Mouse (Mus musculus) limb, embryonic 13.5 days (tissue): ENCODE results near the gene Tekt3. TPM values are rescaled to one million over a fixed set of nuclear protein-coding genes. Genes with fewer than 3 reads are reported as not detected.

ENCODE experiments used
- ATAC-seq: fragments of 200-750 bp; cut with Nextera tagmentation; 2 replicates; pipeline ENCODE4 v1.8.0; 2017; ENCODE audit warnings: low read depth, moderate number of reproducible peaks, moderate TSS enrichment; ENCODE audit not compliant: low FRiP score
- H3K27ac ChIP-seq: fragments of 300-500 bp; sonication (generic); 2 replicates; pipeline ENCODE4 v1.5.1; 2015; ENCODE audit warnings: inconsistent platforms, mild to moderate bottlenecking, moderate library complexity
- H3K27me3 ChIP-seq: fragments of 300-500 bp; sonication (generic); 2 replicates; pipeline ENCODE4 v1.6.1; 2015; ENCODE audit warnings: mild to moderate bottlenecking, inconsistent platforms
- H3K36me3 ChIP-seq: fragments of 300-500 bp; sonication (generic); 2 replicates; pipeline ENCODE4 v1.6.1; 2015; ENCODE audit warnings: inconsistent platforms, mild to moderate bottlenecking, moderate library complexity
- H3K4me1 ChIP-seq: fragments of 300-500 bp; sonication (generic); 2 replicates; pipeline ENCODE4 v1.6.1; 2015; ENCODE audit warnings: inconsistent platforms
- H3K4me2 ChIP-seq: fragments of 300-500 bp; sonication (generic); replicated peaks from 2 replicates; pipeline ENCODE4 v1.6.1; 2015; ENCODE audit warnings: inconsistent platforms, mild to moderate bottlenecking, moderate library complexity
- H3K4me3 ChIP-seq: fragments of 300-500 bp; sonication (generic); 2 replicates; pipeline ENCODE4 v1.5.1; 2015; ENCODE audit warnings: moderate library complexity, mild to moderate bottlenecking, inconsistent platforms
- H3K9ac ChIP-seq: fragments of 300-500 bp; sonication (generic); 2 replicates; pipeline ENCODE4 v1.6.1; 2015; ENCODE audit warnings: mild to moderate bottlenecking, inconsistent platforms
- H3K9me3 ChIP-seq: fragments of 300-500 bp; sonication (generic); 2 replicates; pipeline ENCODE4 v1.6.1; 2016; ENCODE audit warnings: inconsistent platforms
- WGBS: fragments of 180-500 bp; shearing (Covaris S2); methylation state at CpG from one replicate; pipeline ENCODE4 v1.1.7; 2015; 5-methylcytosine and 5-hydroxymethylcytosine counted together
- polyA plus RNA-seq: library from polyadenylated mRNA; unstranded; fragments of >200 nt; fragmentation: Nextera tagmentation; extraction: Ambion mirVana; gene quantifications from 2 replicates; pipeline ENCODE4 v1.2.1, GENCODE M21; 2015

Tekt3 gene
- polyA plus RNA-seq, 1 experiment from 2014 or later, result 0.37 TPM

GRCm38 (mm10) chr11:63084536-63084935 is 23.1 kb downstream of the Tekt3 start:
- H3K9me3 ChIP-seq, result peaks cover 10% of the 10 kb centered on the region
- no peak overlapping the region for H3K4me3 ChIP-seq
- no peak overlapping the region for H3K4me2 ChIP-seq
- no peak for ATAC-seq
- H3K27me3 ChIP-seq, result no peaks in the 10 kb centered on the region
- no peak overlapping the region for H3K9ac ChIP-seq
- 78% methylated on average over 3 of the region's 3 CpGs for WGBS
- H3K4me1 ChIP-seq, result no peaks in the 10 kb centered on the region
- peak overlapping the region; percentile 69 for H3K27ac ChIP-seq
- H3K36me3 ChIP-seq, result no peaks in the 10 kb centered on the region

GRCm38 (mm10) chr11:63088672-63089071 is 27.2 kb downstream of the Tekt3 start:
- WGBS, result 88% methylated on average over 6 of the region's 6 CpGs
- H3K27me3 ChIP-seq, result no peaks in the 10 kb centered on the region
- peaks cover 10% of the 10 kb centered on the region for H3K9me3 ChIP-seq
- H3K36me3 ChIP-seq, result no peaks in the 10 kb centered on the region
- H3K4me2 ChIP-seq, result no peak overlapping the region
- peaks cover 16% of the 10 kb centered on the region for H3K4me1 ChIP-seq
- H3K27ac ChIP-seq, result no peak overlapping the region
- ATAC-seq, result no peak
- no peak overlapping the region for H3K9ac ChIP-seq
- no peak overlapping the region for H3K4me3 ChIP-seq

- 38% methylated on average over 4 of the region's 4 CpGs for WGBS
- no peaks in the 10 kb centered on the region for H3K27me3 ChIP-seq
- H3K9me3 ChIP-seq, result 0 out of 2 replicates have a peak, but pooled peaks cover under 1% of the 10 kb centered on the region
- ATAC-seq, result no peak
- H3K4me1 ChIP-seq, result peaks cover 16% of the 10 kb centered on the region
- no peak overlapping the region for H3K4me2 ChIP-seq
- no peaks in the 10 kb centered on the region for H3K36me3 ChIP-seq
- H3K27ac ChIP-seq, result peak overlapping the region; percentile 33; the same call in 1 of the 2 replicates
- no peak overlapping the region for H3K9ac ChIP-seq
- no peak overlapping the region for H3K4me3 ChIP-seq
Measured at GRCm38 (mm10) chr11:63090210-63090609, 28.8 kb downstream of the Tekt3 start.

GRCm38 (mm10) chr11:63090986-63091385 is 29.5 kb downstream of the Tekt3 start:
- no peak overlapping the region for H3K4me2 ChIP-seq
- H3K27me3 ChIP-seq, result no peaks in the 10 kb centered on the region
- H3K4me1 ChIP-seq, result peaks cover 16% of the 10 kb centered on the region
- no peaks in the 10 kb centered on the region for H3K36me3 ChIP-seq
- no peak overlapping the region for H3K9ac ChIP-seq
- H3K4me3 ChIP-seq, result no peak overlapping the region
- ATAC-seq, result no peak
- 91% methylated on average over 6 of the region's 6 CpGs for WGBS
- H3K9me3 ChIP-seq, result no peaks in the 10 kb centered on the region
- no peak overlapping the region for H3K27ac ChIP-seq

GRCm38 (mm10) chr11:63092271-63092670 is 30.8 kb downstream of the Tekt3 start:
- 71% methylated on average over 5 of the region's 5 CpGs for WGBS
- Histone ChIP-seq H3K9me3 (no peaks in the 10 kb centered on the region), H3K36me3 (no peaks in the 10 kb centered on the region), H3K4me1 (peaks cover 19% of the 10 kb centered on the region), H3K4me2 (no peak overlapping the region), H3K27me3 (no peaks in the 10 kb centered on the region), H3K27ac (no peak overlapping the region), H3K9ac (no peak overlapping the region), H3K4me3 (no peak overlapping the region)
- no peak for ATAC-seq

- H3K27me3 ChIP-seq, result no peaks in the 10 kb centered on the region
- no peak overlapping the region for H3K4me2 ChIP-seq
- H3K27ac ChIP-seq, result no peak overlapping the region
- H3K4me1 ChIP-seq, result peaks cover 26% of the 10 kb centered on the region
- no peak overlapping the region for H3K9ac ChIP-seq
- no peaks in the 10 kb centered on the region for H3K36me3 ChIP-seq
- 70% methylated on average over 5 of the region's 5 CpGs for WGBS
- no peaks in the 10 kb centered on the region for H3K9me3 ChIP-seq
- ATAC-seq, result no peak
- no peak overlapping the region for H3K4me3 ChIP-seq
Measured at GRCm38 (mm10) chr11:63093601-63094000, 32.1 kb downstream of the Tekt3 start.

GRCm38 (mm10) chr11:63094496-63094895 is 33.0 kb downstream of the Tekt3 start:
- Histone ChIP-seq H3K4me1 (peaks cover 26% of the 10 kb centered on the region), H3K9me3 (no peaks in the 10 kb centered on the region), H3K9ac (no peak overlapping the region), H3K27me3 (no peaks in the 10 kb centered on the region), H3K4me2 (no peak overlapping the region), H3K4me3 (no peak overlapping the region), H3K27ac (no peak overlapping the region), H3K36me3 (no peaks in the 10 kb centered on the region)
- WGBS, result 78% methylated on average over 8 of the region's 8 CpGs
- no peak for ATAC-seq

- H3K4me3 ChIP-seq, result no peak overlapping the region
- H3K27me3 ChIP-seq, result no peaks in the 10 kb centered on the region
- 50% methylated on average over 3 of the region's 3 CpGs for WGBS
- H3K9me3 ChIP-seq, result no peaks in the 10 kb centered on the region
- H3K36me3 ChIP-seq, result no peaks in the 10 kb centered on the region
- no peak for ATAC-seq
- no peak overlapping the region for H3K9ac ChIP-seq
- peaks cover 10% of the 10 kb centered on the region for H3K4me1 ChIP-seq
- H3K4me2 ChIP-seq, result no peak overlapping the region
- no peak overlapping the region for H3K27ac ChIP-seq
Measured at GRCm38 (mm10) chr11:63098016-63098415, 36.6 kb downstream of the Tekt3 start.

GRCm38 (mm10) chr11:63099390-63099789 is 37.9 kb downstream of the Tekt3 start:
- Histone ChIP-seq H3K9me3 (no peaks in the 10 kb centered on the region), H3K9ac (no peak overlapping the region), H3K4me2 (no peak overlapping the region), H3K27me3 (no peaks in the 10 kb centered on the region), H3K27ac (no peak overlapping the region), H3K4me3 (no peak overlapping the region), H3K4me1 (peaks cover 10% of the 10 kb centered on the region), H3K36me3 (no peaks in the 10 kb centered on the region)
- no peak for ATAC-seq
- WGBS, result 71% methylated on average over 3 of the region's 3 CpGs

GRCm38 (mm10) chr11:63103256-63103655 is 41.8 kb downstream of the Tekt3 start:
- no peak overlapping the region for H3K27ac ChIP-seq
- H3K4me1 ChIP-seq, result peaks cover 3% of the 10 kb centered on the region
- H3K9me3 ChIP-seq, result no peaks in the 10 kb centered on the region
- H3K4me3 ChIP-seq, result no peak overlapping the region
- no peak for ATAC-seq
- no peaks in the 10 kb centered on the region for H3K27me3 ChIP-seq
- H3K36me3 ChIP-seq, result no peaks in the 10 kb centered on the region
- no peak overlapping the region for H3K9ac ChIP-seq
- 91% methylated on average over 7 of the region's 7 CpGs for WGBS
- H3K4me2 ChIP-seq, result no peak overlapping the region

GRCm38 (mm10) chr11:63104026-63104425 is 42.6 kb downstream of the Tekt3 start:
- 90% methylated on average over 2 of the region's 2 CpGs for WGBS
- no peak for ATAC-seq
- no peak overlapping the region for H3K9ac ChIP-seq
- no peak overlapping the region for H3K27ac ChIP-seq
- H3K4me2 ChIP-seq, result no peak overlapping the region
- H3K4me1 ChIP-seq, result no peaks in the 10 kb centered on the region
- H3K4me3 ChIP-seq, result no peak overlapping the region
- H3K36me3 ChIP-seq, result no peaks in the 10 kb centered on the region
- H3K9me3 ChIP-seq, result no peaks in the 10 kb centered on the region
- H3K27me3 ChIP-seq, result no peaks in the 10 kb centered on the region

GRCm38 (mm10) chr11:63109230-63109775 is 47.8 kb downstream of the Tekt3 start:
- Histone ChIP-seq H3K4me1 (peaks cover 4% of the 10 kb centered on the region), H3K9ac (no peak overlapping the region), H3K36me3 (no peaks in the 10 kb centered on the region), H3K4me3 (no peak overlapping the region), H3K27ac (no peak overlapping the region), H3K4me2 (no peak overlapping the region), H3K9me3 (no peaks in the 10 kb centered on the region), H3K27me3 (no peaks in the 10 kb centered on the region)
- no peak for ATAC-seq
- 61% methylated on average over 1 of the region's 1 CpGs for WGBS

- Histone ChIP-seq H3K9ac (no peak overlapping the region), H3K4me2 (no peak overlapping the region), H3K4me3 (no peak overlapping the region), H3K36me3 (no peaks in the 10 kb centered on the region), H3K27me3 (no peaks in the 10 kb centered on the region), H3K4me1 (peaks cover 13% of the 10 kb centered on the region), H3K9me3 (no peaks in the 10 kb centered on the region), H3K27ac (no peak overlapping the region)
- 78% methylated on average over 3 of the region's 3 CpGs for WGBS
- ATAC-seq, result no peak
Measured at GRCm38 (mm10) chr11:63110329-63110728, 48.9 kb downstream of the Tekt3 start.
